Mouse (Mus musculus) liver, embryonic 15.5 days (tissue): ENCODE results near the gene 1700042G07Rik. TPM values are rescaled to one million over a fixed set of nuclear protein-coding genes. Genes with fewer than 3 reads are reported as not detected.

Experiments used
- ATAC-seq: fragments of 200-750 bp; cut with Nextera tagmentation; 2 replicates; pipeline ENCODE4 v1.8.0; 2017; ENCODE audit warnings: moderate number of reproducible peaks, mild to moderate bottlenecking, moderate library complexity; ENCODE audit not compliant: insufficient read depth
- H3K27ac ChIP-seq: fragments of 300-500 bp; sonication (generic); replicated peaks from 2 replicates; pipeline ENCODE4 v1.5.1; 2015; ENCODE audit warnings: mild to moderate bottlenecking, inconsistent platforms
- H3K27me3 ChIP-seq: fragments of 300-500 bp; sonication (generic); 2 replicates; pipeline ENCODE4 v1.6.1; 2015; ENCODE audit warnings: mild to moderate bottlenecking, inconsistent platforms
- H3K36me3 ChIP-seq: fragments of 300-500 bp; sonication (generic); replicated peaks from 2 replicates; pipeline ENCODE4 v1.6.1; 2015; ENCODE audit warnings: moderate library complexity, mild to moderate bottlenecking, inconsistent platforms
- H3K4me1 ChIP-seq: fragments of 300-500 bp; sonication (generic); replicated peaks from 2 replicates; pipeline ENCODE4 v1.6.1; 2015; ENCODE audit warnings: inconsistent platforms
- H3K4me2 ChIP-seq: fragments of 300-500 bp; sonication (generic); 2 replicates; pipeline ENCODE4 v1.6.1; 2015; ENCODE audit warnings: moderate library complexity, mild to moderate bottlenecking, inconsistent platforms
- H3K4me3 ChIP-seq: fragments of 300-500 bp; sonication (generic); replicated peaks from 2 replicates; pipeline ENCODE4 v1.5.1; 2015; ENCODE audit warnings: mild to moderate bottlenecking, inconsistent platforms
- H3K9ac ChIP-seq: fragments of 300-500 bp; sonication (generic); 2 replicates; pipeline ENCODE4 v1.6.1; 2015; ENCODE audit warnings: moderate library complexity, mild to moderate bottlenecking, inconsistent platforms
- H3K9me3 ChIP-seq: fragments of 300-500 bp; sonication (generic); replicated peaks from 2 replicates; pipeline ENCODE4 v1.6.1; 2016; ENCODE audit warnings: inconsistent platforms
- WGBS: fragments of 180-500 bp; shearing (Covaris S2); methylation state at CpG from one replicate; pipeline ENCODE4 v1.1.7; 2015; ENCODE audit warnings: mixed read lengths; ENCODE audit not compliant: insufficient replicate concordance; 5-methylcytosine and 5-hydroxymethylcytosine counted together
- polyA plus RNA-seq: library from polyadenylated mRNA; unstranded; fragments of >200 nt; fragmentation: Nextera tagmentation; extraction: Ambion mirVana; gene quantifications from 2 replicates; pipeline ENCODE4 v1.2.1, GENCODE M21; 2015

1700042G07Rik gene
- polyA plus RNA-seq, 1 experiment from 2014 or later = not detected

GRCm38 (mm10) chr4:116164759-116165554 lies 8.2 kb upstream of the 1700042G07Rik start:
- Histone ChIP-seq H3K27ac (no peak overlapping the region), H3K4me3 (no peak overlapping the region), H3K27me3 (0 out of 2 replicates have a peak, but pooled peaks cover 4% of the 10 kb centered on the region), H3K9me3 (no peaks in the 10 kb centered on the region), H3K9ac (no peak overlapping the region), H3K4me2 (no peak overlapping the region), H3K4me1 (peaks cover 11% of the 10 kb centered on the region; the same call in 1 of the 2 replicates), H3K36me3 (no peaks in the 10 kb centered on the region)
- ATAC-seq = no peak
- 58% methylated on average over 2 of the region's 2 CpGs for WGBS

- Histone ChIP-seq H3K4me3 (no peak overlapping the region), H3K36me3 (no peaks in the 10 kb centered on the region), H3K9me3 (no peaks in the 10 kb centered on the region), H3K4me1 (peaks cover 11% of the 10 kb centered on the region; the same call in 1 of the 2 replicates), H3K27me3 (0 out of 2 replicates have a peak, but pooled peaks cover 4% of the 10 kb centered on the region), H3K4me2 (no peak overlapping the region), H3K9ac (no peak overlapping the region), H3K27ac (no peak overlapping the region)
- WGBS = 39% methylated on average over 8 of the region's 8 CpGs
- no peak for ATAC-seq
Observed at GRCm38 (mm10) chr4:116165708-116166407, 7.3 kb upstream of the 1700042G07Rik start.

GRCm38 (mm10) chr4:116167404-116167803 lies 5.8 kb upstream of the 1700042G07Rik start, which contains the start of gene Tspan1:
Gene Tspan1, minus strand, starts transcription at chr4:116167601.
- no peak within 1 kb of the TSS for H3K4me3 ChIP-seq
- no peak within 1 kb of the TSS for H3K4me2 ChIP-seq
- H3K4me1 ChIP-seq = peaks cover 9% of the 10 kb centered on the region; the same call in 1 of the 2 replicates
- H3K9me3 ChIP-seq = no peaks in the 10 kb centered on the region
- H3K27me3 ChIP-seq = 0 out of 2 replicates have a peak, but pooled peaks cover 4% of the 10 kb centered on the region
- 23% methylated on average over 7 of the region's 7 CpGs for WGBS
- H3K27ac ChIP-seq = no peak within 1 kb of the TSS
- no peaks in the 10 kb centered on the region for H3K36me3 ChIP-seq
- no peak for ATAC-seq
- H3K9ac ChIP-seq = no peak within 1 kb of the TSS

GRCm38 (mm10) chr4:116168617-116169352 lies 4.4 kb upstream of the 1700042G07Rik start:
- ATAC-seq = no peak
- no peak overlapping the region for H3K4me3 ChIP-seq
- H3K4me2 ChIP-seq = no peak overlapping the region
- no peaks in the 10 kb centered on the region for H3K9me3 ChIP-seq
- H3K36me3 ChIP-seq = no peaks in the 10 kb centered on the region
- no peak overlapping the region for H3K9ac ChIP-seq
- 62% methylated on average over 7 of the region's 8 CpGs for WGBS
- no peak overlapping the region for H3K27ac ChIP-seq
- 0 out of 2 replicates have a peak, but pooled peaks cover 4% of the 10 kb centered on the region for H3K27me3 ChIP-seq
- H3K4me1 ChIP-seq = peaks cover 5% of the 10 kb centered on the region; the same call in 1 of the 2 replicates

- no peak overlapping the region for H3K9ac ChIP-seq
- no peaks in the 10 kb centered on the region for H3K36me3 ChIP-seq
- no peak overlapping the region for H3K27ac ChIP-seq
- H3K4me1 ChIP-seq = peaks cover 9% of the 10 kb centered on the region
- H3K4me3 ChIP-seq = no peak overlapping the region
- 63% methylated on average over 3 of the region's 3 CpGs for WGBS
- ATAC-seq = no peak
- H3K27me3 ChIP-seq = 0 out of 2 replicates have a peak, but pooled peaks cover 4% of the 10 kb centered on the region
- no peak overlapping the region for H3K4me2 ChIP-seq
- no peaks in the 10 kb centered on the region for H3K9me3 ChIP-seq
Observed at GRCm38 (mm10) chr4:116169353-116169672, 3.9 kb upstream of the 1700042G07Rik start.

- no peak overlapping the region for H3K9ac ChIP-seq
- no peak overlapping the region for H3K4me2 ChIP-seq
- H3K4me1 ChIP-seq = peaks cover 35% of the 10 kb centered on the region
- no peak overlapping the region for H3K27ac ChIP-seq
- WGBS = 76% methylated on average over 4 of the region's 4 CpGs
- H3K36me3 ChIP-seq = no peaks in the 10 kb centered on the region
- no peak overlapping the region for H3K4me3 ChIP-seq
- peaks cover 20% of the 10 kb centered on the region for H3K27me3 ChIP-seq
- H3K9me3 ChIP-seq = no peaks in the 10 kb centered on the region
- ATAC-seq = no peak
Observed at GRCm38 (mm10) chr4:116173752-116174151, 580 bp downstream of the 1700042G07Rik start.

GRCm38 (mm10) chr4:116174466-116175116 lies 1.4 kb downstream of the 1700042G07Rik start:
- no peak overlapping the region for H3K4me2 ChIP-seq
- no peak for ATAC-seq
- no peak overlapping the region for H3K27ac ChIP-seq
- H3K36me3 ChIP-seq = no peaks in the 10 kb centered on the region
- no peak overlapping the region for H3K4me3 ChIP-seq
- H3K4me1 ChIP-seq = peaks cover 35% of the 10 kb centered on the region
- no peak overlapping the region for H3K9ac ChIP-seq
- H3K27me3 ChIP-seq = peaks cover 28% of the 10 kb centered on the region
- WGBS = 35% methylated on average over 6 of the region's 6 CpGs
- no peaks in the 10 kb centered on the region for H3K9me3 ChIP-seq

- no peak overlapping the region for H3K4me3 ChIP-seq
- H3K27me3 ChIP-seq = peaks cover 33% of the 10 kb centered on the region
- no peaks in the 10 kb centered on the region for H3K36me3 ChIP-seq
- H3K4me2 ChIP-seq = no peak overlapping the region
- no peak overlapping the region for H3K9ac ChIP-seq
- peaks cover 35% of the 10 kb centered on the region for H3K4me1 ChIP-seq
- no peak overlapping the region for H3K27ac ChIP-seq
- no peak for ATAC-seq
- no peaks in the 10 kb centered on the region for H3K9me3 ChIP-seq
Observed at GRCm38 (mm10) chr4:116175136-116175535, 2.0 kb downstream of the 1700042G07Rik start.

- 25% methylated on average over 7 of the region's 7 CpGs for WGBS
- H3K4me3 ChIP-seq = no peak overlapping the region
- peaks cover 35% of the 10 kb centered on the region for H3K4me1 ChIP-seq
- H3K27me3 ChIP-seq = peaks cover 39% of the 10 kb centered on the region
- H3K27ac ChIP-seq = no peak overlapping the region
- no peaks in the 10 kb centered on the region for H3K9me3 ChIP-seq
- no peak overlapping the region for H3K9ac ChIP-seq
- ATAC-seq = peak; percentile 83
- H3K4me2 ChIP-seq = peak overlapping the region; percentile 51
- H3K36me3 ChIP-seq = no peaks in the 10 kb centered on the region
Observed at GRCm38 (mm10) chr4:116175711-116176542, 2.8 kb downstream of the 1700042G07Rik start.

GRCm38 (mm10) chr4:116176543-116176988 lies 3.4 kb downstream of the 1700042G07Rik start:
- no peaks in the 10 kb centered on the region for H3K9me3 ChIP-seq
- H3K4me1 ChIP-seq = peaks cover 35% of the 10 kb centered on the region
- H3K36me3 ChIP-seq = no peaks in the 10 kb centered on the region
- WGBS = 5% methylated on average over 10 of the region's 10 CpGs
- H3K27me3 ChIP-seq = peaks cover 44% of the 10 kb centered on the region
- 0 out of 2 replicates have a peak overlapping the region, but pooled peaks have one; percentile 1 for H3K4me3 ChIP-seq
- ATAC-seq = no peak
- no peak overlapping the region for H3K9ac ChIP-seq
- H3K27ac ChIP-seq = no peak overlapping the region
- H3K4me2 ChIP-seq = peak overlapping the region; percentile 51
